Mouse (Mus musculus) ovary, adult 10 weeks (tissue): Measurements from ENCODE around the gene Olfr1065. TPM values are rescaled to one million over a fixed set of nuclear protein-coding genes. Genes with fewer than 3 reads are reported as not detected.

ENCODE experiments used
- polyA plus RNA-seq: library from polyadenylated mRNA; stranded (reverse); fragments of 350-450 nt; fragmentation: Illumina TruSeq; extraction: RNeasy Lipid Tissue Mini Kit (QIAGEN cat#74804); gene quantifications from one replicate; pipeline ENCODE4 v1.2.3, GENCODE M21; 2014

The Olfr1065 gene
- not detected for polyA plus RNA-seq

DNA sequence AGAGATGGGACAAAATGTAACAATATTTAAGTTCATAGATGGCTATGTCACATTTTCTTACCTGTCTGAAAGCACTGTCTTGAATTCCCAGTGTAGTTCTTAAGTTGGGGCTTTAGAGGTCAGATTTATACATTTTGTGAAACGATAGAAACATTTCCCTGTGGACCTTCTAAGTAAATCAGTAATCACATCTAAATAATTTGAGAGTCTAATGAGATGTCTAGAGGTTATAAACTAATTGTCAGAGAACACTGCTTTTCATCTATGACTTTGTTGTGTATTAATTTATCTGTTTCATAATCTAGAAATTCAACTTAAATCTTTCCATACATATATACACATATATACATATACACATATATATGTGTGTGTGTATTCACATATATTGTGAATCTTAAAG, at the start of gene Olfr1065:
Gene Olfr1065, minus strand, starts transcription at position 101 of the 400 bp plus-strand sequence.

DNA sequence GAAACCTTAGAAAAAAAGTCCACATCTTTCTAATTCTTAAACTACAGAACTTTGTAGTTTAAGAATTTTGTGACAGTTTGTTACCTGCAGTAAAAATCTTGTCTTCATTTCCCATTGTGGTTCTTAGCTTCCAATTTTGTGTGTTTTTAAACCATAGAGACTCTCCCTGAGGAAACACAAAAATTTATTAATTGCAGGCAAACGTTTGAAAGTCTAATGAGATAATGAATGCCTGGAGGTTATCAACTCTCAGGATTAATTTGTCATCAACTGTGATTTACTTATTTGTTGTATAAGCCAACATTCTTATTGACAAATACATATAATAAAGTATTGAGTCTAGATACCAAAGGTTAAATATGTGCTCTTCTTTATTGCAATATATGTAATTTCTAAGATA, 36.9 kb upstream of the Olfr1065 start, which contains the start of gene Olfr228:
Gene Olfr228, minus strand, starts transcription at position 101 of the 400 bp plus-strand sequence.

DNA sequence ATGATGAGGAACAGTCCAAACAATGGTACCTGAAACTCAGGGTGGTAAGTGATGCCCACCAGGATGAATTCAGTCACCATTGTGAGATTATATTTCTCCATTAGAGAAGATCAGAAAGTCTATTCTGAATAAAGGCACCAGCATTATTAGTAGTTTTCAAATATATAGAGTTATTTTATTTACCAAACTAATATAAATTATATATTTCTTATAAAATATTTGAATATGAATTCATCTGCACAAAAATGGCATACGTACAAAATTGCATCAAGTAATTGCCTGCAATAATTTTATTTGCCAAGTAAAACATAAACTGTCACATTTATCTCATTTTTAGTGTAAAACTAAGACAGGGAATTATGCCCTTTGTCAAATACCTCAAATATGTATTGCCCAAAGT, 5.8 kb upstream of the Olfr1065 start, which contains the start of gene Olfr1066:
Gene Olfr1066, minus strand, starts transcription at position 101 of the 400 bp plus-strand sequence.

DNA sequence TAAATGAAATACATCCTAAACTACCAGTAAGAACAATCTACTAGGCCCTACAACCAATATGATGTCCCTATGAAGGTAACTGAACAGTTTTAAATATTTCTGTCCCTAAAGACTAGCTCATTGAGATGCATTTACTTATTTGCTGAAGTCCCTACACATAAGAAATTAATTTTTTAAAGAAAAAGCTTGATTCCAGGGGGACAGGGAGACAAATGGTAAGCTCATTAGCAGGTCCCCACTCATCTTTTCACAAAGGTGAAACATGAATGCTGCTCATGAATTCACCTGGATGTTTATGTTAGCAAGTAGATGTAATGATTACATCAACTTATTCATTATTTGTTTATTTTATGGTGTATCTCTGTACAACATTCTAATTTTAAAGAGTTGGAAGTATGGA, 23.7 kb downstream of the Olfr1065 start, which contains the start of gene Olfr1062:
Gene Olfr1062, minus strand, starts transcription at position 101 of the 400 bp plus-strand sequence.

DNA sequence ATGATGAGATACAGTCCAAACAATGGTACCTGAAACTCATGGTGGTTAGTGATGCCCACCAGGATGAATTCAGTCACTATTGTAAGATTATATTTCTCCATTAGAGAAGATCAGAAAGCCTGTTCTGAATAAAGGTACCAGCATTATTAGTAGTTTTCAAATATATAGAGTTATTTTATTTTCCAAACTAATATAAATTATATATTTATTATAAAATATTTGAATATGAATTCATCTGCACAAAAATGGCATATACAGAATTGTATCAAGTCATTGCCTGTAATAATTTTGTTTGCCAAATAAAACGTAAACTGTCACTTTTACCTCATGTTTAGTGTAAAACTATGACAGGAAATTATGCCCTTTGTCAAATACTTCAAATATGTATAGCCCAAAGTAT, 36.4 kb downstream of the Olfr1065 start, which contains the start of gene Olfr1061:
Gene Olfr1061, minus strand, starts transcription at position 101 of the 400 bp plus-strand sequence.

Other genes with a start within 250 kb of the Olfr1065 start
- not detected for gene Olfr1045, start 247.6 kb downstream of the Olfr1065 start, polyA plus RNA-seq
- not detected for gene Olfr1046, start 231.3 kb downstream of the Olfr1065 start, polyA plus RNA-seq
- not detected for gene Olfr1047, start 219.2 kb downstream of the Olfr1065 start, polyA plus RNA-seq
- gene Olfr1048, start 210.3 kb downstream of the Olfr1065 start, polyA plus RNA-seq = not detected
- not detected for gene Olfr1049, start 192.3 kb downstream of the Olfr1065 start, polyA plus RNA-seq
- gene Olfr1051, start 171.5 kb downstream of the Olfr1065 start, polyA plus RNA-seq = not detected
- gene Olfr1052, start 158.1 kb downstream of the Olfr1065 start, polyA plus RNA-seq = not detected
- not detected for gene Olfr1053, start 135.3 kb downstream of the Olfr1065 start, polyA plus RNA-seq
- not detected for gene Olfr1054, start 115.2 kb downstream of the Olfr1065 start, polyA plus RNA-seq
- not detected for gene Olfr1055, start 100.3 kb downstream of the Olfr1065 start, polyA plus RNA-seq
- not detected for gene Olfr1056, start 88.1 kb downstream of the Olfr1065 start, polyA plus RNA-seq
- not detected for gene Olfr1057, start 72.2 kb downstream of the Olfr1065 start, polyA plus RNA-seq
- not detected for gene Olfr1058, start 62.0 kb downstream of the Olfr1065 start, polyA plus RNA-seq
- not detected for gene Olfr1061, start 36.5 kb downstream of the Olfr1065 start, polyA plus RNA-seq
- gene Olfr1062, start 23.8 kb downstream of the Olfr1065 start, polyA plus RNA-seq = not detected
- gene Olfr1066, start 5.7 kb upstream of the Olfr1065 start, polyA plus RNA-seq = not detected
- gene Olfr228, start 36.8 kb upstream of the Olfr1065 start, polyA plus RNA-seq = not detected
- gene Olfr1076, start 57.9 kb upstream of the Olfr1065 start, polyA plus RNA-seq = not detected
- not detected for gene Olfr1079, start 91.9 kb upstream of the Olfr1065 start, polyA plus RNA-seq
- not detected for gene Olfr1080, start 107.6 kb upstream of the Olfr1065 start, polyA plus RNA-seq
- not detected for gene Olfr1082, start 148.4 kb upstream of the Olfr1065 start, polyA plus RNA-seq
- gene Olfr1084, start 189.1 kb upstream of the Olfr1065 start, polyA plus RNA-seq = not detected
- gene Olfr1085, start 211.4 kb upstream of the Olfr1065 start, polyA plus RNA-seq = not detected
- not detected for gene Olfr1086, start 229.5 kb upstream of the Olfr1065 start, polyA plus RNA-seq
- not detected for gene Olfr1087, start 247.8 kb upstream of the Olfr1065 start, polyA plus RNA-seq